Mouse (Mus musculus) CH12.LX (cell line): ENCODE data around the gene Plcb1.

Source experiments
- CTCF ChIP-seq, 2 experiments: IDR thresholded peaks in 1 of 2; conservative IDR thresholded peaks in 1 of 2; 2 replicates each; pipeline ENCODE4 v1.5.1; 2011 to 2012; ENCODE audit warnings: low read depth in 2 of 2, low read length in 2 of 2, improper control_type of control experiment in 1 of 2, inconsistent platforms in 1 of 2, mild to moderate bottlenecking in 1 of 2, moderate library complexity in 1 of 2
- E2F4 ChIP-seq: IDR thresholded peaks from 2 replicates; pipeline ENCODE4 v1.6.1; 2011; ENCODE audit warnings: low read depth, low read length, improper control_type of control experiment; ENCODE audit not compliant: insufficient replicate concordance
- EP300 ChIP-seq: IDR thresholded peaks from 2 replicates; pipeline ENCODE4 v1.6.1; 2011; ENCODE audit warnings: low read length, improper control_type of control experiment
- ETS1 ChIP-seq: conservative IDR thresholded peaks from 2 replicates; pipeline ENCODE4 v1.6.1; 2012; ENCODE audit warnings: low read depth, mild to moderate bottlenecking, inconsistent platforms, low read length, improper control_type of control experiment, moderate library complexity
- HCFC1 ChIP-seq: IDR thresholded peaks from 2 replicates; pipeline ENCODE4 v1.6.1; 2012; ENCODE audit warnings: low read depth, mild to moderate bottlenecking, inconsistent platforms, low read length, improper control_type of control experiment
- POLR2A ChIP-seq: IDR thresholded peaks from 2 replicates; pipeline ENCODE4 v1.6.1; 2011; ENCODE audit warnings: low read depth, mild to moderate bottlenecking, improper control_type of control experiment, low read length
- RAD21 ChIP-seq: IDR thresholded peaks from 2 replicates; pipeline ENCODE4 v1.6.1; 2011; ENCODE audit warnings: low read depth, mild to moderate bottlenecking, low read length, improper control_type of control experiment, moderate library complexity
- SMC3 ChIP-seq: IDR thresholded peaks from 2 replicates; pipeline ENCODE4 v1.6.1; 2011; ENCODE audit warnings: low read depth, low read length, improper control_type of control experiment

DNA sequence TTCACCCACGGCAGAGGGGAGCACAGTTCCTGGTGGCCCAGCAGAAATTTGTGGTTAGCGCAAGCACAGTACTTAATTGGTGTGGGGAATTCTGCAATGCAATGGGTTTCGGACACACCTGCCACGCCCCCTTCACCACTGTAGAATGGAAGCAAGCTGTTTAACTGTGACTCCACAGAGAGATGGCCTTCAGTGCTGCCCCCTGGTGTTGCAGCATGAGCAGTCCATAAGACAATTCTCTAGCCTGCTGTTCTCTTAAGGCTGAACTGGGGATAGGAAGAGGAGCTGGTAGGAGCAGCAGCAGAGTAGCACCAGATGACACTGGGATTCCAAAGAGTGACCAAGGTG lies 538.1 kb downstream of the Plcb1 start:
- TF ChIP-seq POLR2A (no peak), CTCF (conservative IDR thresholded peaks at IDR 0.05 in 1 of 2, IDR thresholded peaks at IDR 0.05 in 1 of 2; ENCODE audit: low read depth in 2 of 2, low read length in 2 of 2) (0 out of 4 replicates have a peak, but pooled peaks of 1 of the 2 experiments have one; percentile 15), SMC3 (no peak; the same call in 1 of the 2 replicates), RAD21 (no peak), ETS1 (no peak), E2F4 (no peak), HCFC1 (no peak), EP300 (no peak)
